Mouse (Mus musculus) forebrain, embryonic 10.5 days (tissue): ENCODE data around the gene Kl. TPM values are rescaled to one million over a fixed set of nuclear protein-coding genes. Genes with fewer than 3 reads are reported as not detected.

Source experiments
- DNase-seq: peaks from one replicate; pipeline ENCODE4 v3.0.0-alpha.2; 2017; ENCODE audit warnings: low spot score; ENCODE audit errors: extremely low spot score
- H3K27ac ChIP-seq: fragments of 300-500 bp; sonication (generic); 2 replicates; pipeline ENCODE4 v1.5.1; 2016; ENCODE audit warnings: mild to moderate bottlenecking
- H3K27me3 ChIP-seq: fragments of 300-500 bp; sonication (generic); 2 replicates; pipeline ENCODE4 v1.6.1; 2016; ENCODE audit warnings: mild to moderate bottlenecking; ENCODE audit not compliant: poor library complexity, severe bottlenecking
- H3K36me3 ChIP-seq: fragments of 300-500 bp; sonication (generic); replicated peaks from 2 replicates; pipeline ENCODE4 v1.6.1; 2016; ENCODE audit warnings: mild to moderate bottlenecking, moderate library complexity
- H3K4me1 ChIP-seq: fragments of 300-500 bp; sonication (generic); 2 replicates; pipeline ENCODE4 v1.6.1; 2016
- H3K4me3 ChIP-seq: fragments of 300-500 bp; sonication (generic); 2 replicates; pipeline ENCODE4 v1.5.1; 2016; ENCODE audit warnings: mild to moderate bottlenecking, moderate library complexity
- H3K9me3 ChIP-seq: fragments of 300-500 bp; sonication (generic); 2 replicates; pipeline ENCODE4 v1.6.1; 2016; ENCODE audit warnings: mild to moderate bottlenecking, moderate library complexity
- WGBS: fragments of 180-500 bp; shearing (Covaris S2); methylation state at CpG from one replicate; pipeline ENCODE4 v1.1.7; 2016; 5-methylcytosine and 5-hydroxymethylcytosine counted together
- polyA plus RNA-seq: library from polyadenylated mRNA; unstranded; fragments of >200 nt; fragmentation: Nextera tagmentation; extraction: Ambion mirVana; gene quantifications from 2 replicates; pipeline ENCODE4 v1.2.1, GENCODE M21; 2016

Kl gene
- polyA plus RNA-seq, 1 experiment from 2014 or later = 0.05 TPM

DNA sequence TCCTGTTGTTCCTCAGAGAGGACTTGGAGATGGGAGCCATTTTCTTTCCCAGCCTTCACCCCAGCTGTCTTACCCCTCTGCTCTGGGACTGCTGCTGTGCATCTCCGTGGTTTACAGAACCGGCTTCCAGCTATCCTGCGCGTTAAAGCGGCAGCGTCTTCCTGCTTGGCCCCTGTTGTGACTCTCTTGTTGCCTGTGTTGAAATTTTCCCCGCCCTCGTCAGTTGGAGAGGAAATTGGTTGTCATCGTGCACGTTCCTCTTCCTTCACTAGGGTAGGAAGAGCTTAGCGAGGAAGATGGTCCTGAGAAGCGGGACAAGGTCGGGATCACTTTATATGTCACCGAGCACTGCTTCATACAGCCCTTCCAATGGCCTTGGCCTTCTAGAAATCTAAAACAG, 68.4 kb downstream of the Kl start:
- Histone ChIP-seq H3K9me3 (no peaks in the 10 kb centered on the region), H3K27me3 (no peaks in the 10 kb centered on the region), H3K27ac (peak overlapping the region; percentile 62; the same call in 1 of the 2 replicates), H3K36me3 (no peaks in the 10 kb centered on the region), H3K4me3 (no peak overlapping the region), H3K4me1 (peaks cover 24% of the 10 kb centered on the region)
- no peak for DNase-seq
- WGBS = 84% methylated on average over 14 of the region's 14 CpGs

DNA sequence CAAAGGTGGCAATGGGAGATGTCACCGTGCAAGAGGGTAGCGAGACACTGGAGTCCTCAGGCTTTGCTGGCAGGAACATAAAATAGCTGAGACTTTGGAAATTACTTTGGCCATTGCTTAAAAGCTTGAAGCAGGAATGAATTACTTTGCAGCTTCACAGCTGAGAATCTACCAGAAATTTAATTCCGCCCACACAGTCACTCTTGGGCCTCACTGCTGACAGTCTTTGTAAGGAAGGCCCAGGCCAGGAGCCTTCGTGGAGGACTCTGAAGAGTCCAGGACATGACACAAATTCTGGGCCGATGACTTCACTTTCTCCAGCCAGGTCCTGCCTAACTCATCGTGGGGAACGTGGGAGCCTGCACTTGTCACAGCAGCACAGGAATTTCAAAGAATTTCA, 69.6 kb downstream of the Kl start:
- no peak overlapping the region for H3K27ac ChIP-seq
- no peak for DNase-seq
- H3K9me3 ChIP-seq = no peaks in the 10 kb centered on the region
- no peaks in the 10 kb centered on the region for H3K27me3 ChIP-seq
- WGBS = 91% methylated on average over 7 of the region's 7 CpGs
- no peak overlapping the region for H3K4me3 ChIP-seq
- no peaks in the 10 kb centered on the region for H3K36me3 ChIP-seq
- peaks cover 36% of the 10 kb centered on the region for H3K4me1 ChIP-seq

GRCm38 (mm10) chr5:151022939-151023338, 70.5 kb downstream of the Kl start:
- no peak for DNase-seq
- no peak overlapping the region for H3K4me3 ChIP-seq
- H3K27me3 ChIP-seq = no peaks in the 10 kb centered on the region
- H3K4me1 ChIP-seq = peaks cover 44% of the 10 kb centered on the region
- no peaks in the 10 kb centered on the region for H3K36me3 ChIP-seq
- H3K9me3 ChIP-seq = no peaks in the 10 kb centered on the region
- H3K27ac ChIP-seq = no peak overlapping the region
- WGBS = 28% methylated on average over 1 of the region's 1 CpGs

DNA sequence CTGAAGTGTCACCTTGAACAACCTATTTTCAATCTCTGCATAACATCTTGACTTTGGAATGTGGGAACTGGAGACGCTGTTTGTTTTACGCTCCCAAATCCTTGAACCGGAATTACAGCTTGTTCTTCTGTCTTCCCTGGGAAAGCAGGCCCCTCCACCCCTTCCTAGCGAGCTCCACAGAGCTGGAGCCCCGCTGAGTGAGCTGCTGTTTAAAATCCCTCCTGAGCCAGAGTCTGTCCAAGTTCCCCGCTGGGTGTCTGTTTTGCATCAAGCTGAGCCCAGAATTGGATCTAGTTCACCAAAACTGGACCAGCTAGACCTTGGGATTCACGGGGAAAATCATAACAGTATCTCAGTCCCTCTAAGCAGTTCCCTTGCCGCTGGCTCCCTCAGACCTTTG, 71.1 kb downstream of the Kl start:
- peaks cover 46% of the 10 kb centered on the region for H3K4me1 ChIP-seq
- peak; percentile 29 for DNase-seq
- H3K36me3 ChIP-seq = no peaks in the 10 kb centered on the region
- H3K27me3 ChIP-seq = no peaks in the 10 kb centered on the region
- H3K4me3 ChIP-seq = peak overlapping the region; percentile 8
- H3K27ac ChIP-seq = no peak overlapping the region
- no peaks in the 10 kb centered on the region for H3K9me3 ChIP-seq
- WGBS = 5% methylated on average over 8 of the region's 8 CpGs

- Histone ChIP-seq H3K36me3 (no peaks in the 10 kb centered on the region), H3K27me3 (no peaks in the 10 kb centered on the region), H3K9me3 (no peaks in the 10 kb centered on the region), H3K27ac (no peak overlapping the region), H3K4me1 (peaks cover 46% of the 10 kb centered on the region), H3K4me3 (no peak overlapping the region)
- 82% methylated on average over 2 of the region's 2 CpGs for WGBS
- DNase-seq = no peak
These were observed 72.1 kb downstream of the Kl start for GRCm38 (mm10) chr5:151024483-151024882.

- H3K27me3 ChIP-seq = no peaks in the 10 kb centered on the region
- no peaks in the 10 kb centered on the region for H3K9me3 ChIP-seq
- no peak for DNase-seq
- peaks cover 41% of the 10 kb centered on the region for H3K4me1 ChIP-seq
- H3K27ac ChIP-seq = 0 out of 2 replicates have a peak overlapping the region, but pooled peaks have one; percentile 52
- no peak overlapping the region for H3K4me3 ChIP-seq
- H3K36me3 ChIP-seq = no peaks in the 10 kb centered on the region
- 87% methylated on average over 4 of the region's 4 CpGs for WGBS
These were observed 73.7 kb downstream of the Kl start for GRCm38 (mm10) chr5:151026069-151026468.

GRCm38 (mm10) chr5:151027171-151027570, 74.8 kb downstream of the Kl start:
- DNase-seq = peak; percentile 36
- Histone ChIP-seq H3K27me3 (no peaks in the 10 kb centered on the region), H3K4me3 (no peak overlapping the region), H3K9me3 (no peaks in the 10 kb centered on the region), H3K36me3 (no peaks in the 10 kb centered on the region), H3K27ac (0 out of 2 replicates have a peak overlapping the region, but pooled peaks have one; percentile 52), H3K4me1 (peaks cover 41% of the 10 kb centered on the region)
- 47% methylated on average over 7 of the region's 7 CpGs for WGBS

DNA sequence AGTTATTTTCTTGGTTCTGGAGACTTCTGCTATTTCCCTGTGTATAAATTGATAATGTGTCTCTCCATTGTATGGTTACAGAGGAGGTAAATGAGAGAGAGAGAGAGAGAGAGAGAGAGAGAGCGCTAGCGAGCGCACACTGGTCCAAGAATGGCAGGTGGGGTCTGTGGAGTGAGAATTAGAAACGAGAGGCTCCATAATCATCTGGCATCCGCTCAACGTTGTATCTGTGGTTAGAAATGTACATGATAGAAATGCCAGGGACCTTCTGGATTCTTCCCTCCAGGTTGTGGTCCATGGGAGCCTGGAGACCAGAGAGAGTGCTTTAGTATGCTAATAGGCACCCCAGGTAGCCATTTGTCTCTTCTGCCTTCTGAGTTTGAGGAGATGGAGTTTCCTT, 76.5 kb downstream of the Kl start:
- H3K36me3 ChIP-seq = no peaks in the 10 kb centered on the region
- DNase-seq = no peak
- H3K27me3 ChIP-seq = no peaks in the 10 kb centered on the region
- 77% methylated on average over 6 of the region's 6 CpGs for WGBS
- no peak overlapping the region for H3K27ac ChIP-seq
- H3K4me3 ChIP-seq = no peak overlapping the region
- peaks cover 26% of the 10 kb centered on the region for H3K4me1 ChIP-seq
- no peaks in the 10 kb centered on the region; the same call in 1 of the 2 replicates for H3K9me3 ChIP-seq

DNA sequence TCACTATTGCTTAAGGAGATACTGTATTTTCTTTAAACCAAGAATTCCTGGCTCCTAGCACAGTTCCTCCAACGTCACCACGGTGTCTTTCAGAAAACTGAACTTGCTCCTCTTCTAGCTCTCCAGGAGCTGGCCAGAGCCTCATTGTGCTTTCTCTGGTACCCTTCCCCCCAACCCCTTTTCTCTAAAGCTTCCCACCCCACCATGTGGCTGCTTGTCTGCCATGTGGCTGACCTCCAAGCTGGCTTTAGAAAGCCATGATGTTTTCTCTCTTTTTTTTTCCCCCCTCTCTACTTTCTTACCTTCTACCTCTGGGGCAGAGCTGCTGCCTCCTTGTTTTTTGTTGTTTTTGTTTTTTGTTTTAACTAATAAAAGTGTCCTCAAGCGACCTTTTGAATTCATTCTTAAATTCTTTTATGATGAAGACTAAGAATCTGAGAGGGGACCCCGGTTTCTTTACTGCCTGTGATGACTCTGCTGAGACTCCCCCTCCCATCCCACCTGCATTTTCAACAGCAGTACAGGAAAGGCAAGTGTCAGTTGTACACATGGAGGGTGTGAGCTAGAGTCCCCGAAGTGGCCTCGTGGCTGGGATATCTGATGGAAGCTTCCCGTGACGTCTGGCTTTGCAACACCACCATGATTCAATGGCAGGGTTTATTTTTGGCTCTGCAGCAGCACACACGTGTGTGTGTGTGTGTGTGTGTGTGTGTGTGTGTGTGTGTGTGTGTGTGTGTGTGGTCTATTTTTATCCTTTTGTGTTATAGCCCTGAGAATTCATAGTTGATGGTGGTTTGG, 82.5 kb downstream of the Kl start:
- Histone ChIP-seq H3K27me3 (no peaks in the 10 kb centered on the region), H3K27ac (no peak overlapping the region), H3K9me3 (no peaks in the 10 kb centered on the region; the same call in 1 of the 2 replicates), H3K36me3 (peaks cover 3% of the 10 kb centered on the region; the same call in 1 of the 2 replicates), H3K4me1 (0 out of 2 replicates have a peak, but pooled peaks cover 7% of the 10 kb centered on the region), H3K4me3 (no peak overlapping the region)
- WGBS = 77% methylated on average over 9 of the region's 9 CpGs
- DNase-seq = no peak

- no peak for DNase-seq
- 85% methylated on average over 7 of the region's 7 CpGs for WGBS
These were observed 85.5 kb downstream of the Kl start for GRCm38 (mm10) chr5:151037871-151038270.

DNA sequence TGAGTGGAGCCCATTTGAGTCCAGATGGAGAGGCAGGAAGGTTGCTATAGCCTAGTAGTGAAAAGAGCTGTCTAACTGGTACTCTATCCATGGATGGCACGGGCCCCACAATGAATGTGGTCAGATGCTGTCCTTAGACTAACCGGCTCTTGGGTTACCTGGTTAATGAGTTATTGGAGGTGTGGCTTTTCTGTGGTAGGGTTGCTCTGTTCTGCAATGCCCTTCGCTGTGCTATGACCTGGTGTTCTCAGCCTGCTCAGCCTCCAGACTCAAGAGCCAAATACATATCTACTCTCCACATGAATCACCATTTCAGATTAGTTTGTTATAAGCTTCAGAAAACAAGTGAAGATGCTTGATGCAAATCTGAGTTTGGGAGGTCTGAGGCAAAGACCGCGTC, 90.5 kb downstream of the Kl start:
- Histone ChIP-seq H3K27me3 (no peaks in the 10 kb centered on the region), H3K4me1 (no peaks in the 10 kb centered on the region), H3K4me3 (no peak overlapping the region), H3K9me3 (no peaks in the 10 kb centered on the region), H3K36me3 (peaks cover 14% of the 10 kb centered on the region), H3K27ac (no peak overlapping the region)
- no peak for DNase-seq
- WGBS = 96% methylated on average over 5 of the region's 5 CpGs

More at GRCm38 (mm10) chr5:151037871-151038270, 85.5 kb downstream of the Kl start:
- Histone ChIP-seq H3K27ac (no peak overlapping the region), H3K4me1 (0 out of 2 replicates have a peak, but pooled peaks cover 7% of the 10 kb centered on the region), H3K9me3 (no peaks in the 10 kb centered on the region; the same call in 1 of the 2 replicates), H3K27me3 (no peaks in the 10 kb centered on the region), H3K36me3 (peaks cover 11% of the 10 kb centered on the region), H3K4me3 (no peak overlapping the region)
